8 mouse cellular contexts compared by ENCODE assay signal in genomic region chr2:92391703-92392317, GRCm38 (mm10). TPM values are rescaled to one million over a fixed set of nuclear protein-coding genes. Genes with fewer than 3 reads are reported as not detected.
DNase-seq lines count a peak whose midpoint lies in the region; ATAC-seq lines count a peak whose summit lies in the region.

No protein-coding gene starts in this region.

- WGBS in kidney, embryonic 15.5 days, result 19% methylated on average over 11 of the region's 11 CpGs
- 26% methylated on average over 11 of the region's 11 CpGs for WGBS in embryonic facial prominence, embryonic 11.5 days
- WGBS in hindbrain, embryonic 14.5 days, result 16% methylated on average over 11 of the region's 11 CpGs
- 18% methylated on average over 11 of the region's 11 CpGs for WGBS in midbrain, embryonic 15.5 days

- H3K36me3 ChIP-seq in kidney, embryonic 15.5 days, result peaks cover 7% of the 10 kb centered on the region
- no peaks in the 10 kb centered on the region for H3K36me3 ChIP-seq in embryonic facial prominence, embryonic 11.5 days (replicated peaks; ENCODE audit: control insufficient read depth, insufficient read depth, low read depth, low read length)
- peaks cover 7% of the 10 kb centered on the region for H3K36me3 ChIP-seq in hindbrain, embryonic 14.5 days (replicated peaks; ENCODE audit: control insufficient read depth, insufficient read depth)
- H3K36me3 ChIP-seq in midbrain, embryonic 15.5 days (replicated peaks), result peaks cover 3% of the 10 kb centered on the region; the same call in 1 of the 2 replicates

- H3K4me3 ChIP-seq in kidney, embryonic 15.5 days (replicated peaks), result peak overlapping the region; percentile 46
- H3K4me3 ChIP-seq in embryonic facial prominence, embryonic 11.5 days (ENCODE audit: low read depth, low read length), result peak overlapping the region; percentile 43
- H3K4me3 ChIP-seq in hindbrain, embryonic 14.5 days (replicated peaks; ENCODE audit: low read length), result peak overlapping the region; percentile 27
- peak overlapping the region; percentile 33 for H3K4me3 ChIP-seq in midbrain, embryonic 15.5 days

- H3K27me3 ChIP-seq in kidney, embryonic 15.5 days, result no peaks in the 10 kb centered on the region
- no peaks in the 10 kb centered on the region for H3K27me3 ChIP-seq in embryonic facial prominence, embryonic 11.5 days (ENCODE audit: control insufficient read depth, insufficient read depth, low read length)
- H3K27me3 ChIP-seq in hindbrain, embryonic 14.5 days (ENCODE audit: control insufficient read depth, insufficient read depth, low read length), result no peaks in the 10 kb centered on the region
- H3K27me3 ChIP-seq in midbrain, embryonic 15.5 days (replicated peaks), result no peaks in the 10 kb centered on the region

- H3K4me1 ChIP-seq in kidney, embryonic 15.5 days, result peaks cover 56% of the 10 kb centered on the region
- H3K4me1 ChIP-seq in embryonic facial prominence, embryonic 11.5 days (ENCODE audit: control insufficient read depth, insufficient read depth, low read length), result peaks cover 20% of the 10 kb centered on the region
- peaks cover 53% of the 10 kb centered on the region for H3K4me1 ChIP-seq in hindbrain, embryonic 14.5 days (replicated peaks; ENCODE audit: control insufficient read depth, insufficient read depth, low read length)
- H3K4me1 ChIP-seq in midbrain, embryonic 15.5 days, result peaks cover 60% of the 10 kb centered on the region

- peak overlapping the region; percentile 67 for H3K4me2 ChIP-seq in kidney, embryonic 15.5 days
- peak overlapping the region; percentile 74 for H3K4me2 ChIP-seq in embryonic facial prominence, embryonic 11.5 days (ENCODE audit: low read depth, low read length)
- H3K4me2 ChIP-seq in hindbrain, embryonic 14.5 days (replicated peaks), result peak overlapping the region; percentile 59
- peak overlapping the region; percentile 57 for H3K4me2 ChIP-seq in midbrain, embryonic 15.5 days

- peak; percentile 3; the same call in 1 of the 2 replicates for ATAC-seq in kidney, embryonic 15.5 days (replicated peaks; ENCODE audit: low FRiP score)
- ATAC-seq in embryonic facial prominence, embryonic 11.5 days (replicated peaks; ENCODE audit: insufficient number of reproducible peaks, low FRiP score, low TSS enrichment, low read depth), result 0 out of 2 replicates have a peak, but pooled peaks have one; percentile 0
- ATAC-seq in hindbrain, embryonic 14.5 days (ENCODE audit: low FRiP score), result no peak
- ATAC-seq in midbrain, embryonic 15.5 days (replicated peaks), result no peak

- no peak for DNase-seq in kidney, postnatal 25 days
- no peak for DNase-seq in embryonic facial prominence, embryonic 11.5 days (ENCODE audit: low spot score)
- no peak for DNase-seq in hindbrain, embryonic 14.5 days (ENCODE audit: low spot score)
- no peak for DNase-seq in c-Kit-positive CD71-positive TER-119-positive erythroid progenitor cells, embryonic 14.5 days (ENCODE audit: low spot score)
- no peak for DNase-seq in ovary, postnatal 14 days (ENCODE audit: low spot score)
- no peak for DNase-seq in urinary bladder, postnatal 10 days (ENCODE audit: low spot score)

- H3K27ac ChIP-seq in kidney, embryonic 15.5 days, result peak overlapping the region; percentile 92
- H3K27ac ChIP-seq in embryonic facial prominence, embryonic 11.5 days (replicated peaks; ENCODE audit: low read depth, low read length), result peak overlapping the region; percentile 78
- peak overlapping the region; percentile 88 for H3K27ac ChIP-seq in hindbrain, embryonic 14.5 days
- peak overlapping the region; percentile 77 for H3K27ac ChIP-seq in midbrain, embryonic 15.5 days

- peak overlapping the region; percentile 48 for H3K9ac ChIP-seq in kidney, embryonic 15.5 days
- peak overlapping the region; percentile 64 for H3K9ac ChIP-seq in embryonic facial prominence, embryonic 11.5 days (replicated peaks; ENCODE audit: low read length)
- H3K9ac ChIP-seq in hindbrain, embryonic 14.5 days, result peak overlapping the region; percentile 55
- H3K9ac ChIP-seq in midbrain, embryonic 15.5 days, result peak overlapping the region; percentile 50

- H3K9me3 ChIP-seq in kidney, embryonic 15.5 days (replicated peaks), result no peaks in the 10 kb centered on the region
- H3K9me3 ChIP-seq in embryonic facial prominence, embryonic 11.5 days (replicated peaks; ENCODE audit: control insufficient read depth, low read length), result no peaks in the 10 kb centered on the region
- H3K9me3 ChIP-seq in hindbrain, embryonic 14.5 days (ENCODE audit: control insufficient read depth, low read length), result no peaks in the 10 kb centered on the region
- H3K9me3 ChIP-seq in midbrain, embryonic 15.5 days, result no peaks in the 10 kb centered on the region

RNA-seq across cellular contexts. Expression of gene Mapk8ip1, which starts 9.3 kb away (rescaled TPM):
- polyA plus RNA-seq in kidney, embryonic 15.5 days (2015; fragmentation: Nextera tagmentation; extraction: Ambion mirVana), result 32.1 and 34.9 TPM in 2 replicates
- polyA plus RNA-seq in embryonic facial prominence, embryonic 11.5 days (2014; fragmentation: Nextera tagmentation; extraction: Ambion mirVana), result 18.8 and 21.9 TPM in 2 replicates
- 68.8 and 74.5 TPM in 2 replicates for polyA plus RNA-seq in hindbrain, embryonic 14.5 days (2014; fragmentation: Nextera tagmentation; extraction: Ambion mirVana)
- 155 and 165 TPM in 2 replicates for polyA plus RNA-seq in midbrain, embryonic 15.5 days (2015; fragmentation: Nextera tagmentation; extraction: Ambion mirVana)

RNA-seq across cellular contexts. Expression of gene 1700029I15Rik, which starts 9.5 kb away (rescaled TPM):
- 3.2 and 3.4 TPM in 2 replicates for polyA plus RNA-seq in kidney, embryonic 15.5 days (2015; fragmentation: Nextera tagmentation; extraction: Ambion mirVana)
- 1.6 and 1.9 TPM in 2 replicates for polyA plus RNA-seq in embryonic facial prominence, embryonic 11.5 days (2014; fragmentation: Nextera tagmentation; extraction: Ambion mirVana)
- 2.9 and 4.2 TPM in 2 replicates for polyA plus RNA-seq in hindbrain, embryonic 14.5 days (2014; fragmentation: Nextera tagmentation; extraction: Ambion mirVana)
- 7.6 and 8.4 TPM in 2 replicates for polyA plus RNA-seq in midbrain, embryonic 15.5 days (2015; fragmentation: Nextera tagmentation; extraction: Ambion mirVana)

RNA-seq across cellular contexts. Expression of gene Large2, which starts 17.1 kb away (rescaled TPM):
- 26.0 and 29.5 TPM in 2 replicates for polyA plus RNA-seq in kidney, embryonic 15.5 days (2015; fragmentation: Nextera tagmentation; extraction: Ambion mirVana)
- 5.8 and 6.6 TPM in 2 replicates for polyA plus RNA-seq in embryonic facial prominence, embryonic 11.5 days (2014; fragmentation: Nextera tagmentation; extraction: Ambion mirVana)
- 2.0 and 2.4 TPM in 2 replicates for polyA plus RNA-seq in hindbrain, embryonic 14.5 days (2014; fragmentation: Nextera tagmentation; extraction: Ambion mirVana)
- polyA plus RNA-seq in midbrain, embryonic 15.5 days (2015; fragmentation: Nextera tagmentation; extraction: Ambion mirVana), result 1.5 and 1.9 TPM in 2 replicates

RNA-seq across cellular contexts. Expression of gene Pex16, which starts 17.3 kb away (rescaled TPM):
- polyA plus RNA-seq in kidney, embryonic 15.5 days (2015; fragmentation: Nextera tagmentation; extraction: Ambion mirVana), result 24.7 and 29.5 TPM in 2 replicates
- polyA plus RNA-seq in embryonic facial prominence, embryonic 11.5 days (2014; fragmentation: Nextera tagmentation; extraction: Ambion mirVana), result 11.7 and 14.3 TPM in 2 replicates
- polyA plus RNA-seq in hindbrain, embryonic 14.5 days (2014; fragmentation: Nextera tagmentation; extraction: Ambion mirVana), result 32.7 TPM in 2 replicates
- 41.3 and 47.5 TPM in 2 replicates for polyA plus RNA-seq in midbrain, embryonic 15.5 days (2015; fragmentation: Nextera tagmentation; extraction: Ambion mirVana)

RNA-seq across cellular contexts. Expression of gene Cry2, which starts 42.0 kb away (rescaled TPM):
- polyA plus RNA-seq in kidney, embryonic 15.5 days (2015; fragmentation: Nextera tagmentation; extraction: Ambion mirVana), result 17.7 and 21.3 TPM in 2 replicates
- 12.6 and 13.7 TPM in 2 replicates for polyA plus RNA-seq in embryonic facial prominence, embryonic 11.5 days (2014; fragmentation: Nextera tagmentation; extraction: Ambion mirVana)
- polyA plus RNA-seq in hindbrain, embryonic 14.5 days (2014; fragmentation: Nextera tagmentation; extraction: Ambion mirVana), result 34.6 and 35.5 TPM in 2 replicates
- polyA plus RNA-seq in midbrain, embryonic 15.5 days (2015; fragmentation: Nextera tagmentation; extraction: Ambion mirVana), result 47.5 and 49.0 TPM in 2 replicates

Comparison
In these comparisons a context has a peak if more than half of its experiments do, and no peak if none do; other contexts are left out.
1. ATAC-seq: peak in kidney, embryonic 15.5 days (single experiment) and embryonic facial prominence, embryonic 11.5 days (single experiment); none in hindbrain, embryonic 14.5 days (single experiment) and midbrain, embryonic 15.5 days (single experiment).
2. Peak in every context shown above with its lines, with median percentiles within 50 percentile points of each other: H3K27ac ChIP-seq, H3K4me2 ChIP-seq, H3K4me3 ChIP-seq and H3K9ac ChIP-seq.